Mouse (Mus musculus): ENCODE measurements around the gene Nup85.

Gene Nup85

GRCm38 (mm10) chr11:115613138-115613945 lies 49.1 kb downstream of the Nup85 start:
- peak; percentile 27 for DNase-seq (ENCODE audit: extremely low spot score, low spot score)

GRCm38 (mm10) chr11:115614346-115615107 lies 50.3 kb downstream of the Nup85 start:
- no peak for DNase-seq (ENCODE audit: extremely low spot score, low spot score)

GRCm38 (mm10) chr11:115615108-115615825 lies 51.0 kb downstream of the Nup85 start:
- DNase-seq (ENCODE audit: extremely low spot score, low spot score), result no peak

GRCm38 (mm10) chr11:115615875-115616274 lies 51.6 kb downstream of the Nup85 start:
- DNase-seq (ENCODE audit: extremely low spot score, low spot score), result no peak

GRCm38 (mm10) chr11:115616371-115616770 lies 52.1 kb downstream of the Nup85 start:
- DNase-seq (ENCODE audit: extremely low spot score, low spot score), result no peak

- DNase-seq (ENCODE audit: extremely low spot score, low spot score), result no peak
Observed at GRCm38 (mm10) chr11:115616893-115617292, 52.7 kb downstream of the Nup85 start.

- no peak for DNase-seq (ENCODE audit: extremely low spot score, low spot score)
Observed at GRCm38 (mm10) chr11:115618001-115618400, 53.8 kb downstream of the Nup85 start.

GRCm38 (mm10) chr11:115618732-115619516 lies 54.7 kb downstream of the Nup85 start:
- DNase-seq (ENCODE audit: extremely low spot score, low spot score), result no peak

GRCm38 (mm10) chr11:115619949-115620348 lies 55.7 kb downstream of the Nup85 start:
- no peak for DNase-seq (ENCODE audit: extremely low spot score, low spot score)

- DNase-seq (ENCODE audit: extremely low spot score, low spot score), result no peak
Observed at GRCm38 (mm10) chr11:115623487-115624070, 59.3 kb downstream of the Nup85 start.

GRCm38 (mm10) chr11:115625877-115626276 lies 61.6 kb downstream of the Nup85 start:
- DNase-seq (ENCODE audit: extremely low spot score, low spot score), result no peak

- no peak for DNase-seq (ENCODE audit: extremely low spot score, low spot score)
Observed at GRCm38 (mm10) chr11:115626824-115627616, 62.8 kb downstream of the Nup85 start.

GRCm38 (mm10) chr11:115627705-115628464 lies 63.7 kb downstream of the Nup85 start, which contains the start of gene Slc25a19:
Gene Slc25a19 (minus strand): TSS chr11:115628295.
- DNase-seq (ENCODE audit: extremely low spot score, low spot score), result peak; percentile 94

- no peak for DNase-seq (ENCODE audit: extremely low spot score, low spot score)
Observed at GRCm38 (mm10) chr11:115628465-115629101, 64.3 kb downstream of the Nup85 start.

- DNase-seq (ENCODE audit: extremely low spot score, low spot score), result no peak
Observed at GRCm38 (mm10) chr11:115629734-115630531, 65.7 kb downstream of the Nup85 start.

GRCm38 (mm10) chr11:115630532-115631504 lies 66.6 kb downstream of the Nup85 start:
- DNase-seq (ENCODE audit: extremely low spot score, low spot score), result no peak

GRCm38 (mm10) chr11:115631505-115631890 lies 67.3 kb downstream of the Nup85 start:
- DNase-seq (ENCODE audit: extremely low spot score, low spot score), result peak; percentile 36

Measured in neural tube, embryonic 10.5 days (tissue).